Mouse (Mus musculus) neural tube, postnatal 0 days (tissue): Measurements from ENCODE around the gene Eme1. TPM values are rescaled to one million over a fixed set of nuclear protein-coding genes. Genes with fewer than 3 reads are reported as not detected.

Experiments
- polyA plus RNA-seq: library from polyadenylated mRNA; unstranded; fragments of >200 nt; fragmentation: Nextera tagmentation; extraction: Ambion mirVana; gene quantifications from 2 replicates; pipeline ENCODE4 v1.2.1, GENCODE M21; 2015

The Eme1 gene
- 0.86 and 1.5 TPM in 2 replicates for polyA plus RNA-seq

GRCm38 (mm10) chr11:94653663-94654436, at the start of gene Eme1, which contains the start of gene Mrpl27:
Eme1 (minus strand) TSS chr11:94653964.
Mrpl27 (plus strand) TSS chr11:94653767.

DNA sequence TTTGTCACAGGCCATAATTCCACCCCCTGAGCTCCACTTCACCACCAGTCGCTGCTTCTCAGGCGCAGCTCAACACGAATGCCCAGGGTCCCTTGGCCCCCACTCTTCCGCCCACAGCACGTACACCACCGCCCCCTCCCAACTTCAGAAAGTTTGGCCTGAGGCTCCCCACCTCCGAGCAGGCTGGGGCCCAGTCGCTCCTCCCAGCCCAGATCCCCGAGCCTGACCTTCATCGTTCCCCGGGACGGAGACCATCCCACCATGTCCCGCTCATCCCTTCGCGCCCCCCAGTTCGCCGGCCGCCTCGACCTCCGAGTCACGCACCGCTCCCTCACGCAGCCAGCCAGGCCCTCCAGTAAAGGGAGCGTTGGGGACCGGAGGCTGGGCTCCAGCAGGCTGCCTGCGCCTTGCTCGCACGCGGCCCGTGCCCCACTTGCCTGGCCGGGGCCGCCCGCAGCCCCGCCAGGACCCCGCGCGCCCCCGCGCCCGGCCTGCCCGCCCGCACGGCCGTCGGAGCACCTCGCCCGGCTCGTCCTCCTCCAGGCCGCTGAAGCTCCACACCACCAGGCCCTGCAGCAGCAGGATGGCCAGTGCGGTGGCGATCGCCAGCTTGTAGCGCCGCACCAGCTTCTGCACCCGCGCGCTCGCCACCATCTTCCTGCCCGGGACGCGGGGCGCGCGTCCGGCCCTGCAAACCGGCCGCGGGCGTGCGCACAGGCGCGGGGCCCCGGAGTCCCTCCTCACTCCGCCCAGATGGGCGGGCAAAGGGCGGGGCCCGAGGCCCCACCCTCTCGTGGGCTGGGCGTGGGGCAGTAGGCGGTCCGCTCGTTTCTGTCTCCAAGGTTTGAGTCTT, 23.2 kb upstream of the Eme1 start, which contains the start of gene Xylt2:
Xylt2 (minus strand) TSS at position 762 of the 853 bp plus-strand sequence.

GRCm38 (mm10) chr11:94629199-94629883, 24.4 kb downstream of the Eme1 start, which contains the start of gene Lrrc59:
Lrrc59 (plus strand) TSS chr11:94629767.

DNA sequence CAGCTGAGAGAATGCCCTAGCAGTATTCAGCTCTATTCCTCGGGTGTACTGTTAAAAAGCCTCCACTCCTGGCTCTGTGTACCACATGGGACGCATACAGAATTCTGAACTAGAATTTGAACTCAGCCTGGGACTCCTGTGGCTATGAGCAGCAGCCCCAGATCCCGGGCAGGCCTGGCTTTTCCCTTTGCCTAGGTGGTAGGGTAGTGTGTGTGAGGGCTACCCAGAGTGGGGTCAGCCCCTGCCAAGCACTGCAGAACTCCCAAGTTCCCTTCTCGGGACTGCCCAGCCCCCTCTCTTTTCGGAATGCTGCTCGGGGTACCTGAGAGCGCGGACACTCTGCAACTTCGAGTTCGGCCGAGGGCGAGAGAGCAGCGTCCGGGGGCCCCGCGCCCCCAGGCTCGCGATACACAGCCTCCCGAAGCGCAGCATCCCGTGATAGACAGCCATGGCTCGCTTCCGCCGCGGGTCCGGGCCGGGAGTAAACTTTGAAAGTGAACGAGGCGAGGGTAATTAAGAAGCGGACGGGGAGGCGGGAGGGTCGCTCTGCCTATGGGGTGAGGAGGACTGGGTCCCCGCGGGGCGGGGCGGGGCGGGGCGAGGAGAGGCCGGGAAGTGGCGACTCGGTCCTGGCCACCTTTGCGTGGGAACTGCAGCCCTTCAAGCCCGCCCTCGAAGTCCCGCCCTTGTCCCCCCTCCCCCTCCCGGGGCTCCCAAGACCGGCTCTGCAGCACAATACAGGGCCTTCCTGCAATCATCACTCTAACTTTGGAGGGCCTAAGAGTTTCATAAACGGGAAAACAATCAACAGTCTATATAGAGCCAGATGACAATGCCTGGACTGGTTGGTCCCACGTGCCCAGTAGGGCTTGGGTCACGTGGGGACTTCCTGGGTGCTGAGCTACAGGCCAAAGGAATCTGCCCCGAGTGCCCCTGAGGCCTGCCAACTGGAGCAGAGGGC, 52.2 kb downstream of the Eme1 start, which contains the start of gene Acsf2:
Acsf2 (minus strand) TSS at position 551 of the 961 bp plus-strand sequence.

Other genes with a start within 250 kb of the Eme1 start
- gene Cacna1g, start 179.8 kb downstream of the Eme1 start, polyA plus RNA-seq = 11.5 and 19.1 TPM in 2 replicates
- 0.97 and 1.2 TPM in 2 replicates for gene Spata20, start 167.8 kb downstream of the Eme1 start, polyA plus RNA-seq
- gene Epn3, start 154.0 kb downstream of the Eme1 start, polyA plus RNA-seq = 1.8 and 2.5 TPM in 2 replicates
- 0.75 and 0.98 TPM in 2 replicates for gene Mycbpap, start 132.2 kb downstream of the Eme1 start, polyA plus RNA-seq
- 9.7 and 12.6 TPM in 2 replicates for gene Rsad1, start 104.7 kb downstream of the Eme1 start, polyA plus RNA-seq
- gene Chad, start 88.9 kb downstream of the Eme1 start, polyA plus RNA-seq = 2.3 TPM in 2 replicates
- gene Acsf2, start 52.1 kb downstream of the Eme1 start, polyA plus RNA-seq = 2.7 and 3.6 TPM in 2 replicates
- 110 and 117 TPM in 2 replicates for gene Lrrc59, start 24.2 kb downstream of the Eme1 start, polyA plus RNA-seq
- 189 and 199 TPM in 2 replicates for gene Mrpl27, start 197 bp downstream of the Eme1 start, polyA plus RNA-seq
- gene Xylt2, start 23.6 kb upstream of the Eme1 start, polyA plus RNA-seq = 18.1 and 19.3 TPM in 2 replicates
- gene Gm11541, start 50.5 kb upstream of the Eme1 start, polyA plus RNA-seq = 0.12 TPM in 1 of 2 replicates, not detected in the other
- gene Cdc34b, start 87.8 kb upstream of the Eme1 start, polyA plus RNA-seq = 0.17 TPM in 1 of 2 replicates, not detected in the other
- not detected in 2 replicates for gene Tmem92, start 128.7 kb upstream of the Eme1 start, polyA plus RNA-seq